Mouse (Mus musculus) layer of hippocampus, adult 9-10 months (tissue): ENCODE measurements around the gene Tmem102.

Experiments used
- DNase-seq: peaks from one replicate; pipeline ENCODE4 v3.0.0; 2022; ENCODE audit warnings: low spot score

The Tmem102 gene

DNA sequence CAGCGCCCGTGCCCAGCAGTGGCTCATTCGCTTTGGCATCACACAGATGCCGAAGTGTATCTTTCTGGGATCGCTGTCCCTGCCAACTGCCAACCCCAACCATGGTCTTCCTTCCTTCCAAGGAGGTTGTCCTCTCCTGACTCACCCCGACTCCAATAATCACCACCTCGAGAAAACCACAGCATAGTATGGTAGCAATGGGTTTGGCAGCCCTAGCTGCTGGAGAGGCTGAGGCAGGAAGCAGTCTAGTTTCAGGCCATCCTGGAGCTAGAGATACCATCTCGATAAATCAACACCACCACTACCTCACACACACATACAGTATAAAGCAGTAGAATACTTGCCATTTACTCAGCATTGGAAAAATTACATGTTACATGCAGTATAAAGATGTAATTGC lies 13.4 kb upstream of the Tmem102 start:
- DNase-seq, result no peak

DNA sequence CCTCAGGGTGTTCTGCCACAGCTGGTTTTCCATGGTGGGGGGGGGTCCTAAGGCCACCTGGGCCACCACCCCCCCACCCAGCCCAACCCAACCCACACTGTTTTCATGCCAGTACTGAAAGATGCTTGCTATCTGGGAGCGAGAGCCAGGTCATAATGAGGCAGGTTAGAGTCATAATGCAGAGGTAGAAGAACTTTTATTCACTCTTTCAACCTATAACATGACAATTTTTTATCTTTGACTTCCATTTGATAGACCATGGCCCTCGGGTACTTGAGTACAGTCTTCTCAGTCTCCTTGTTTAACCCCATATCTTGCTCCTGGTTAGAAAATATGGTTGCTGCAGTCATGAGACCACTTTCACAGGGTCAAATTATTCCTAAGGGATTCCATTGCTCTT lies 12.9 kb upstream of the Tmem102 start, which contains the start of gene Spem2:
Gene Spem2, minus strand, starts transcription at position 101 of the 400 bp plus-strand sequence.
- DNase-seq, result no peak

DNA sequence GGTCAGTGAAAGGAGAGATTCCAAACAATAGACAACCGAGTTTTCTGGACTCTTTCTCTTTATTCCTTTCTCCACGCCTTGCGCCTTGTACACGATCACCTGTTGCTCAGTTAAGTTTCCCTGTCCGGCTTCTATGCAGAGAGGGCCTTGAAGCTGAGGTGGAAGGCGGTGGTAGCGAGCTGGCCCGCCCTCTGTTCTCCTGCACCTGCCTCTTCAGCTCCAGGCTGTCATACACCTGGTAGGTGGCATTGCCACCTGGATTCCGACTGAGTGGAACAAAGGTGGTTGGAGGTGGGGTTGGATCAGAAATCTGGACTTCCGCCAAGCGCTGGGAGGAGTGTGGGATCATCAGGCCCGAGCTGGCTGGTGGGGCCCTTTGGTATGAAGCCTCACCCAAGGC lies 11.1 kb upstream of the Tmem102 start:
- DNase-seq, result no peak

DNA sequence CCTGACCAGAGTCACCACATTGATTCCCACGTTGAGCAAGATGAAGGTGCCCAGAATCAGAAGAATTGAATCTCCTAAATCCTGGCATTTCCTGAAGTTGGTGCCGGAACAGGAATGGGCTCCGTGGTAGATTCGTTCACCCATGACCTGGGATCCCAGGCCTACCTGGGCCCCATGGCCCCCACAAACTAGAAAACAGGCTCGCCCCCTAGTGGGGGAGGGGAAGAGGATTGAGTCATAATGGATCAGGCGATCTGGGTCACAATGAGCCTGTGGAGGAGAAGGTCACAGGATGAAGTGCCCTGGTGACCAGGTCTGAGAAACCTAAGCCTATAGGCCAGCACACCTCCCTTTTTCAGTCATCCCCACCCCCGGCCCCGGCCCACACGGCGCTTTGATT lies 9.7 kb upstream of the Tmem102 start, which contains the start of gene Gm39566:
Gene Gm39566, minus strand, starts transcription at position 144 of the 400 bp plus-strand sequence.
- DNase-seq, result no peak

DNA sequence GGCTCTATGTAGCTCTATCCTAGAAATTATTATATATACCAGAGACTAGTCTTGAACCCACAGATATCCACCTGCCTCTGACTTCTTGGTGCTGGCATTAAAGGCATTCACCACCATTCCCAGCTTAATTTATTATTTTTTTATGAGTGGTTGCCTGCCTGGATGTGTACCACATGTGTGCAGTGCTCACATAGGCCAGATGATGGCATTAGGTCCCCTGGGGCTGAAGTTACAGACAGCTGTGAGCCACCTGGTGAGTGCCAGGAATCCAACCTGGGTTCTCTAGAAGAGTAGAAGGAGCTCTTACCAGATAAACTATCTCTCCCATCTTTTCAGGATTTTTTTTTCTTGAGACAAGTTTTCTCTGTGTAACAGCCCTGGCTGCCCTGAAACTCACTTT lies 4.9 kb upstream of the Tmem102 start:
- no peak for DNase-seq

DNA sequence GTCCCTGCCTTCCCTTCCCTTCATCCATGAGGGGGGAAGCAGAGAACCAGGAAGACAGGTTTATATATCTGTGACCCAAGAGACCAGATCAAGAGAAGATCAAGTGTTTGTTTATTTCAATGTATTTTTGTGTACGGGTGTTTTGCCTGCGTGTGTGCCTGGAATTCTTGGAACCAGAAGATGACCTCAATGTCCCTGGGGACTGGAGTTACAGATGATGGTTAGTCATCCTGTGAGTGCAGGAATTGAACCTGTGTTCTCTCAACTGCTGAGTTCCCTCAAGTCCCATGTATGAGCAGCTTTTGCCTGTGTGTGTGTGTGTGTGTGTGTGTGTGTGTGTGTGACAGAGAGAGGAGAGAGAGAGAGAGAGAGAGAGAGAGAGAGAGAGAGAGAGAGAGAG lies 2.2 kb upstream of the Tmem102 start:
- DNase-seq, result no peak

DNA sequence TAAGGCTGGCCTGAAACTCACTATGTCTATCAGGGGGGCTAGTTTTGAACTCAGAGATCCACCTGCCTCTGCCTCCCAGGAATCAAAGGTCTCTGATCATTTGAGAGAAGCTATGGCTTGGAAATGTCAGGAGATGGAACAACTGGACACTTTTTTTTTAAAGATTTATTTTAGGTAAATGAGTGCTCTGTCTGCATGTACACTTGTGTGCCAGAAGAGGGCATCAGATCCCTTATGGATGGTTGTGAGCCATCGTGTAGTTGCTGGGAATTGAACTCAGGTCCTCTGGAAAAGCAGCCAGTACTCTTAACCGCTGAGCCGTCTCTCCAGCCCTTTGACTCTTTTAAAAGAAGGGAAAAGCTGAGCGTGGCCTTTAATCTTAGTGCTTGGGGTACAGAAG lies 954 bp upstream of the Tmem102 start:
- DNase-seq, result no peak

DNA sequence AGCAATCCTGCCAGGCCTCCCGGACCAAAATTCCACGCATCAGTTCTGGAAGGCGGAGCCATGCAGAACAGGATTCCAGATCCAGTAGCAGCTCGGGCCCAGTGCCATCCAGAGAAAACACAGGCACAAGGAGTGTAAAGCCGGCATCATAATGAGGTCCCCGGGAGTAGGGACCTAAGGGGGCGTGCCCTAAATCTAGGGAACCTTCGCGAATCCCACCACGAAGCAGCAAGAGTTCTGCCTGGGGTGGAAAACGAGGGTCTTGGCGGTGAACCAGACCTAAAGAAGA lies 828 bp downstream of the Tmem102 start:
- DNase-seq, result no peak

DNA sequence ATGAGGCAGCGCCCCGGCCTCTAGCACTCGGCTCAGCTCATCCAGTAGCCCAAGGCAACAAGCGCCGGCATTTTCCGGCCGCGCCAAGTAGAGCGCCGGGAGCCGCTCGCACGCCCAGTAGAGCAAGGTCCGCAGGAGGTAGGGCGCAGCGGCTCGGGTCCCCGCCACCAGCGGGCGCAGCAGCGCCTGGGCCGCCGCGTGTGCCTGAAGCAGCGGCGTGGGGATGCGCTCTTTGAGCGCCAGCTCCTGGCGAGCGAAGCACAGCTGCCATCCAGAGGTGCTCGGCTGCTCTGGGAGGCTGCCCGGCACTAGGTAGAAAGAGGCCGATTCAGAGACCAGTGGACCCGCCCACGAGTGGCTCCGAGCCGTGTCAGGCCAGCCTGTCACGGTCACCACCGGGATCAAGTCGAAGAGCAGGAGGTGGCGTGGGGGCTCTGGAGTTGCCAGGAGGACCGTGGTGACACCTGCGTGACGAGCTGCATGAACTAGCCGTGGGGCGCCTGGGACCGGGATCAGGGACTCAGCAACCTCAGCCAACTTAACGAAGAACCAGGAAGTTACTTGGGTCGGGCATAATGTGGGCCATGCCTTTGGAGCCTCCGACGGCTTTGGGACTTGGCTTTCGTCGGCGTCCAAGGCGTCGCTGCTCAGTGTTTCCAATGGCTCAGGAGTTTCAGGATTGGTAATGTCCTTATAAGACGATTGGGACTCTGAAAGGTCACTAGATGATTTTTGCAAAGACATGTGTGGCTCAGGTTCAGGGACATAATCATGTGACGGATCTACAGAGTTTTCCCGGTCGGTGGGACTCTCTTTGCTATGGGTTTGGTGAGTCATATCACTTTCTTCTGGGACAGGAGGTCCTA lies 1.4 kb downstream of the Tmem102 start:
- no peak for DNase-seq

DNA sequence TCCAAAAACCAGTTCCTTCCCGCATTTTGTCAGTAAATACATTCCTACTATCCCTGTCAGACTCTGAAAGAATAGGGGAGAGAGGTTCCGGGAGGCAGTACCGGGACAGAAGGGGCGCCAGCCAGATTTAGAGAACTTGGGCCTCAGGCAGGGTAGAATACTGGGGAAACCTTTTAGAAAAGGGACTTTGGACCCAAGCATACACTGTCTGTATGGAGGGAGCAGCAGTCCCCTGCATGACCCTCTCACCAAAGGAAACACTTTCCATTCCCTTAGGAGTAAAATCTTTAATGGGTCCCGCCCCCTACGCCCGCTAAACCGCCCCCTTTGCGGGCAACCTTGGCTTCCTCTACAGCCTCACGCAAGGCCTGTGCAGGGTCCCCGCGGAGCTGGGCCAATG lies 2.1 kb downstream of the Tmem102 start:
- DNase-seq, result no peak

DNA sequence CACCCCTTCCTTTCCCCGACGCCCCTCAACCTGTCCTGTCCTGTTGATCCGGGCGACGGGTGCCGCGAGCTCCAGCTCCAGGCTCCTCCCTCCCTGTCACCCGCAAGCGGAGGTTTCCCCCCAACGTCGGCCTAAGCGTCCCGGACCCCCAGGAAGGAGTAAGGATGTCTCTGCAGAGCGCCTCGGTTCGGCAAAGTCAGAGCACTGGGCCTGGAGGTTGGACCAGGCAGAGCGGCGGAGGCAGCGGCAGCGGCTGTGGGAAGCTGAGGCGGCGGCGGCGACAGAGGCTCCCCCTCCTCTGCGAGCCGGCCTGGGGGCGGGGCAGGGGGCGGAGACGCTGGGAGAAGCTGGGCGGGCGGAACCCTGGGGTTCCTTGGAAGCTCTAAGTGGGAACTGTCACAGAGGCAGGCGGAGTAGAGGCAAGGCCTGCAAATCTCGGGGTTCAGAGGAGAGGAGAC lies 2.7 kb downstream of the Tmem102 start:
- DNase-seq, result no peak

DNA sequence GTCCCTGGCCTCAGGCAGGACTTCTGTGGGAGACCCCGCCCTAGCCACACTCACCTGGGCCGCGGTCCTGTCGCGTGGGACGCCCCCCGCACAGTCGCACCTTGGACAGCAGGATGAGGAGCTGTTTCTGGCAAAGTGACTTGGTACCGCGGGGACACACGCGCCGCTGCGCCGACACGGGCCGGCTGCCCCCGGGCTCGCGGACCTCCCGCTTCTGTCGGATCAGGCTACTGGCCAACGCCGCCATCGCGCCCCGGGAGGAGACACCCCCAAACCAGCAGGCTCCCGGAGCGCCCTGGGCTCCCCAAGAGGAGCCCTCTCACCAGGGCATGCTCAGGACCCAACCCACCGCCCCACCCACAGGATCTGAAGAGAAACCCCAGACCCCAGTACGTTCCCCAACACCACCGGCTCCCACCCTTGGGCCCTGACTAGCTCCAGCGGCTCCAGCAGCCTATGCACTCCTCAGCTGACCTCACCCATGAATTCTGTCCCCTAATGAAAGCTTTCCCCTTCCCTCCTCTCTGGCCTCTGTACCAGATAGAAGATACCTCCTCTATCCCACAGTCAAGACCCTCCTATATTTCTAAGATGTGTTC lies 3.9 kb downstream of the Tmem102 start, which contains the start of gene Fgf11:
Gene Fgf11, minus strand, starts transcription at position 479 of the 599 bp plus-strand sequence.
- no peak for DNase-seq

DNA sequence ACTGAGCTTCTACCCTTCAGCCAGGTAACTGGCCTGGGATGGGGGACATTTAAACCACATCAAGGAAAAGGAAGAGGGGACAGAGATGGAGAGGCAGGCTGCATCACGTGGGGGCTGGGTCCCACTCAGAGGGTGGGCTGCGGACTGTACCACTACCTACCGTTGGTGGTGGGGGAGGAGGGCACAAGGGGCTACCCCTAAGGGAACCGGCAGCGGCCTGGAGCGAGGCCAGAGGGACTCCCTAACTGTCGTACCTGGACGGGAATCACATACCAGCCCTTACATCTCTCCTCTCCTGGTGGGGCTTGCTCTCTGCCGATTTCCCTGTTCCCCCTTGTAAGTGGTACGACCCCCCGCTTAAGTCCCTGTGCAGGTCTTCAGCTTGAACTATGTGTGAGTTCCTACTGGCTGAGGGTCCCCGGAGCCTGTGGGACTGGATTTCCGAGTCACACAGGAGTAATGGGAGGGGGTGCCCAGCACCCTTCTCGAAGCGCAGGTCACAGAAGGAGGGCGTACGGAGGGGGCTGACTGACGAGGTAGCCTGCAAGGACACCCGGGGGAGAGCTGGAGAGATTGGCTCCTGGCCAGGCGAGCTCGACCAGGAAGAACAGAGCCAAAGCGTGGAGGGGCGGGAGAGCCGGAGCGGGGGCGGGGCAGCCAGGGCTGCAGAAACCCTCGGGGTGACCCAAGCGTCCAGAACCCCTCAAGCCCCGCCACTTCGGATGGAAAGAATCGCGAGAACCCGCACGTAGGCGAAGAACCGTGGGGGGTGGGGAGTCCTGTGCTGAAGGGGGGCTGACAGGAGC lies 4.8 kb downstream of the Tmem102 start:
- DNase-seq, result no peak

DNA sequence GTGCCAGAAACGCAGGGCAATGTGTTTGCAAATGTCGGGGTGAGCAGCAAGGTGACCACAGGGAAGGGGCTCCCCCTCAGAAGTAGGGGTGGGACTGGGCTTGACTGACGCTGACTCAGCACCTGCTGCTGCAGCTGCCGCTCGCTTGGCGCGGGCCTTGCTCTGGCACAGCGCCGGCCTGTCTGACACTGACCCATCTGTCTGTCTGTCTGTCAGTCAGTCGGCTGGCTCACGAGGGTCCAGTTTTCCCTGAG lies 5.4 kb downstream of the Tmem102 start:
- no peak for DNase-seq

DNA sequence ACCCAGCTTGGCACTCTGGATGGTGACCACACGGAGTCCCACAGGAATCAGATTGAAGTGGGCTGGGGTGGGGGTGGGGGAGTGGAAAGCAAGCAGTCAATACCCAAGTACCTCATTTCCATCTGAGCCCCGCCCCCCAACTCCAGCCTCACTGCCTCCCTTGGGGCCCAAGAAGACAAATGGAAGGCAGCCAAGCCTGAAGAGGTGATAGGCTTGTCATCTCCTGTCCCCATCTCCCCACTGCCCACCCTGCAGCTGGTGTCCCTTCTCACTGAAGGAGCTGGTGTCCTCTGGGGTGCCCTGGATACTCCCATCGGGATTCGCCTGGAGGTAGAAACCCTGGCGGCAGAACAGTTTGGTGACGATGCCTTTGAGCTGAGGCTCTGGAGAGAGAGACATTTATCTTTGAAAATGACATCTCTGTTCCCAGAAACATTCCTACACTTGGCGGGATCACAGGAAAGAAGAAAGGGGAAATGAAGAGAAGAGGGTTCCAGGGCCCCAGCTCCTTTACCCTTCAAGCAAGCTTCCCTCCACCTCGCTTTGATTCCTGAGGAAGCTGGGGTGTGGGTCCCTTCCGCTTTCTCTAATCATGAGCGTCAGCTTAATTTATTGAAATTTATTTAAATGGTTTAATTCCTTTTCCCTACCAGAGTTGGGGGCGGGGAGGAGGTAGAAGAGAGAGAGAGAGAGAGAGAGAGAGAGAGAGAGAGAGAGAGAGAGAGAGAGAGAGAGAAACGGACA lies 5.9 kb downstream of the Tmem102 start:
- DNase-seq, result no peak

DNA sequence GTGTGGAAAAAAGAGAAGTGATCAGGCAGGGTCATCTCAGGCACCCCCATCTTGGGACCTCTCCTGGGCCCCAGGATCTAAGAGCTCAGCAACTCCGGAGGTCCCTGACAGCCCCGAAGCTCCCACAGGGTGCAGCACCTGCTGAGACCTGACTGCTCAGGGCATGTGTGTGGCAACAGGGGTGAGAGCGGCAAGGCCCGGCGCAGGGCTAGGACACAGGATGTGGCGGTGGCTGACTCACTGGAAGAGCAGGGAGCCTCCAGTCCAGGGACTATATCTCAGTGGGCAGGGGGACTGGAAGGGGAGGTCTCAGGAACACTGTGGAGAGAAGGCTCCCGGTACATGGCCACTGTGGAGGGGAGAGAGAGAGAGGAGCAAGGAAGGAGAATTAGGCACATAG lies 7.5 kb downstream of the Tmem102 start:
- DNase-seq, result no peak

DNA sequence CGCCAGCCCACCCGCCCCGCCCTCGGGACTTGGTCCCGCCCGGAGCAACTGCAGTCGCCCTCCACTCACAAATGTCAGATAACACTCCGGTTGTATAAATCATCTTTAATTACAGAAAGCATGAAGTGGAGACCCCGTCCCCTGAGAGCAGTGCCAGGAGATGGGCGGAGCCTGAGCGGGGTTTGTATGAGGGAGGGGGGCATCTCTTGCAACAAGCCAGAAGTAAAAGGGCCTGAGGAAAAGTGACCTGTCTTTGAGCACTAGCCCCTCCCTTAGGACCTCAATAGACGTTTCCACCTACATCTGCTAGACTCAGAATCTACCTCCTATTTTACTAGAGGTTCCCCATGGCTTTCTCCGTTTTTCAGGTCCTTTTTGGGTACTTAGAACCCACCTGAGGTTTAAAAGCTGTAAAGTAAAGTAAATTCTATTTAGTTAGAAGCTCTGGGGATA lies 9.4 kb downstream of the Tmem102 start:
- no peak for DNase-seq

DNA sequence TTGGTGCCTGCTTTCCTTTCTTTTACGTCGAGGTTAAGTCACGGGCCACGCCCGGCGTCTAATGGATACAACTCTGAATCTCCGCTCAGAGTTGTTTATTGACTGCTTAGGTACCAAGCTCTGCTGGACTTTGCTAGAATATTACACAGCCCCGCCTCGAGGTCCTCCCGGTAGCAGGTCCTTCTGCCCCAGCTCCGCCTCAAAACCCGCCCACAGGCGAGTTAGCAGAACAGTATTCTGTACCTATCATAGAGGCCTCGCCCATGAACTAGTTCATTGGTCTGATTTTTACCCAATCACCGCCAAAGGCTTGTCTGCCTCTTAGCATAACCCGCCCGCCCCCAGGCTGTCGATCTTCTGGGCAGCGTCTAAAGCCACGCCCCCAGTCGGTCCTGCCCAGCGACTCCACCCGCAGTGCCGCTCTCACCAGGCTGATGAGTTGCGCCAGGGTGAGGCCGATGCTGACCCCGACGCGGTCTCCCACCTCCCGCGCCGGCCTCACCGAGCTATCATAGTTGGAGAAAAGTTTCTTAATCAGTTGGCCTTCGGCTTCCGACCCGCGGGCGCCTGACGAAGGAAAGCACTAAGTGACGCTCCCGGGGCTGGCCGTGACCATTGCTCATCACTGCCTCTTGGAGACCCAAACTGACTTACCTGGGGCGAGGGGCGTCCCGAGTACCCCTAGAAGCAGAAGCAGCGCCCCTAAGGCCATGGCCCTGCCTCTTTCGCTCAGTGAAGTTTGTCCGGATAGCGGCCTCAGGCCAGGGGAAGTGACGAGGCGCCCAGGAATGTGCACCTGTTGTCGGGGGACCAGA lies 10.0 kb downstream of the Tmem102 start, which contains the start of gene Chrnb1:
Gene Chrnb1, minus strand, starts transcription at position 776 of the 815 bp plus-strand sequence.
- peak; percentile 81 for DNase-seq

DNA sequence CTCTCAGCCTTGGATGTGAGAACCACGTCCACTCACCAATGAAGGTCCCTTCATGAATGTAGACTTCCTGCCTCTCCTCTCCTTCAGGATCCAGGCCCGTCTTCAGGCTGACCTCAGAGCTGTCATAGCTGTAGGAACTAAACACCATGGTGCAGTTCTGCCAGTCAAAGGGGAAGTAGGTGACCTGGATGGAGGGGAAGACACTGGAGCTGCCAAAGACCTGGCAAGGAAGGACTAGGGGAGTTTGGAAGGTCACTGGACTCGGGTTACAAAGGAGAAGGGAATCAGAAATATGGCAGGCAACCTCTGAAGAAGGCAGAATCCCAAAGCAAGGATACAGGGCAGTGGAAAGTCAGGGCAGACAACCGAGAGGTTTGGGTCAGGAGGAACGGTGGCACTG lies 12.0 kb downstream of the Tmem102 start:
- DNase-seq, result no peak

DNA sequence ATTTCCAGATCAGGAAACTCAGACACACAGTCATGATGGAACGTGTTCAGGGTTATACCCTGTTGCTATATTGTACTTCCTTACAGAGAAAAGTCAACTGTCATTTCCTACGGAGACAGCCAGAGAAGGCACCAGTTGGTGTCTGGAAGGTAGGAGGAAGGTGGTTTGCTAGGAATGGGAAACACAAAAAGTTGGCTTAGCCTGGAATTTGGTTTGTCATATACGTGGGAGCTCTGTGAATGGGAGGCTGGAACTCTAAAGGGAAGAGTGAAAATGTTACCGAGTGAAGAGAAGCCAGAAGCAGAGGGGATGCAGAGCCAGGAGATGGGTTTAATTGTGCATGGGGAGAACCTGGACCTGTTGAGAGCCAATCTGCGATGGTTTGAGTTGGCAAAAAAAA lies 14.0 kb downstream of the Tmem102 start:
- DNase-seq, result no peak

DNA sequence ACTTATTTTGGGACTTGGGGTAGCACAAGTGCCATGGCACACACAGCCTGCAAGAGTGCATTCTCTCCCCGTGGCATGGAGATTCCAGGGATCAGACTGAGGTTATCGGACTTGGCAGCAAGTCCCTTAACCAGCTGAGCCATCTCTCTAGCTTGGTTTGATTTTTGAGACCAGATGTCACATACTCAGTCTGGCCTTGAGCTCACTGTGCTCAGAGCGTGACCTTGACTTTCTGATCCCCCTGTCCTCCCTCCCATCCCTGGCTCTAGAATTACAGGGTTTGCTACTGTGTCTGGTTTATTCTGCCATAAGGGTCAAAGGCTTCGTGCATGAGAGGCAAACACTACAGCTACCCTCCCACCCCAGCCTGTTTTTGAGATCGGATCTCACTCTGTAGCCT lies 16.0 kb downstream of the Tmem102 start:
- DNase-seq, result no peak
